Mouse (Mus musculus) cerebellum, adult 2 months (tissue): ENCODE results near the gene Dcun1d3.

Experiments
- CTCF ChIP-seq: fragments of 200-500 bp; IDR thresholded peaks from 2 replicates; pipeline ENCODE4 v1.5.1; 2011; ENCODE audit warnings: low read depth, mild to moderate bottlenecking, control low read depth, low read length, moderate library complexity, borderline replicate concordance; ENCODE audit not compliant: insufficient read depth
- POLR2A ChIP-seq: fragments of 200-500 bp; IDR thresholded peaks from 2 replicates; pipeline ENCODE4 v1.6.1; 2011; ENCODE audit warnings: low read length, control low read depth, borderline replicate concordance; ENCODE audit not compliant: insufficient read depth

DNA sequence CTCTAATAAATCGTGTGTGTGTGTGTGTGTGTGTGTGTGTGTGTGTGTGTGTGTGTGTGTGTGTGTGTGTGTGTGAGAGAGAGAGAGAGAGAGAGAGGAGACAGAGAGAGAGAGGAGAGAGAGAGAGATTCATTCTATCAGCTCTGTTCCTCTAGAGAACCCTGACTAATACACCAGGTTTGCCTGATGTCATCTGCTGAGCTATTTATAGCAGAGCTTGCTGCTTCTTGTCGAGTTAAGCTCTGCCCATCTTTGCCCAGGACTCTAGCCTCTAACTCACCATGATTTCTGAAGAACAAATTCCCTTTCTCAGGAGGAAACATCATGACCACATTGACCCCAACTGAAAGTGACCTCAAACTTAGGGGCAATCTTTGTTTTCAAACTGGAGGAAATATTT is 24.4 kb upstream of the Dcun1d3 start:
- TF ChIP-seq CTCF (no peak), POLR2A (no peak)
